26 mouse cellular contexts compared by ENCODE assay signal in the genomic region with DNA sequence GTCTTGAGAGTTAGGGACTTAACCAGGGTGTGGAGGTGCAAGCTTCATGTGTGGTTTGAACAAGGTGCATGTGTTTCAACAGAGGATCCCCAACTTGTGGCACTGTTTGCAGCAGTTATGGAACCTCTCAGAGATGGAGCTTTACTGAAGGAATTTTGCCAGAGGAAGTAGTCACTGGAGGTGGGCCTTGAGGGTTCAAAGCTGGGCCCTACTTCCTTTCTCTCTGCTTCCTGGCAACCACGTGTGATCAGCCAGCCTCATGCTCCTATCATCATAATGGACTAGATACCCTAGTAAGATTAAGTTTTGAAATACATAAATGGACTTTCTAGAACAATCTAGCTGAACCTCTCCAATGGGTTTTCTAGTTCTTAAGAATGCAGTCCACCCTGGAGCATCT.
A peak's percentile ranks its signal among the peaks of the same experiment; 100 is the strongest.
DNase-seq lines count a peak whose midpoint lies in the region; ATAC-seq and TF ChIP-seq lines count a peak whose summit lies in the region.
"Had no signal": no experiment of that assay in that cellular context is flagged by ENCODE, and none has a peak within 500 bp of the region (broad histone marks: within the 10 kb centered on the region; RNA-seq: fewer than 3 reads in every experiment).

No protein-coding gene starts in this region.

- H3K4me2 ChIP-seq in liver, postnatal 0 days (ENCODE audit: low read depth, low read length) = no peak overlapping the region
- H3K4me2 ChIP-seq: forebrain, embryonic 13.5 days; heart, embryonic 13.5 days; hindbrain, embryonic 13.5 days; intestine, embryonic 15.5 days had no signal

- no peak overlapping the region for H3K4me3 ChIP-seq in thymus, adult 2 months (ENCODE audit: control insufficient read depth, insufficient read depth, low read length)
- no peak overlapping the region for H3K4me3 ChIP-seq in liver, postnatal 0 days (ENCODE audit: low read depth, low read length)
- H3K4me3 ChIP-seq: forebrain, embryonic 10.5 days; forebrain, embryonic 13.5 days; heart, adult 2 months; heart, embryonic 13.5 days; hindbrain, embryonic 10.5 days; hindbrain, embryonic 13.5 days; intestine, embryonic 15.5 days had no signal

- H3K4me1 ChIP-seq in thymus, adult 2 months (replicated peaks; ENCODE audit: control insufficient read depth, insufficient read depth, low read length) = peaks cover 74% of the 10 kb centered on the region
- H3K4me1 ChIP-seq in liver, postnatal 0 days (ENCODE audit: insufficient read depth) = peaks cover 10% of the 10 kb centered on the region
- H3K4me1 ChIP-seq: forebrain, embryonic 13.5 days; intestine, embryonic 15.5 days had no signal

- no peak for TF ChIP-seq EP300 in liver, postnatal 0 days (IDR thresholded peaks at IDR 0.05; ENCODE audit: low read depth)

- no peaks in the 10 kb centered on the region for H3K27me3 ChIP-seq in thymus, adult 2 months (ENCODE audit: control insufficient read depth, insufficient read depth, low read length)
- no peaks in the 10 kb centered on the region for H3K27me3 ChIP-seq in liver, postnatal 0 days (ENCODE audit: insufficient read depth, low read length)
- H3K27me3 ChIP-seq: CH12.LX; forebrain, embryonic 13.5 days; heart, embryonic 13.5 days; hindbrain, embryonic 13.5 days; intestine, embryonic 15.5 days; Patski had no signal

- ATAC-seq in liver, postnatal 0 days = no peak
- ATAC-seq: forebrain, embryonic 13.5 days; forebrain, embryonic 16.5 days; hindbrain, embryonic 16.5 days; intestine, embryonic 15.5 days; Patski had no signal

- H3K9ac ChIP-seq in liver, postnatal 0 days (replicated peaks) = no peak overlapping the region
- H3K9ac ChIP-seq: forebrain, embryonic 13.5 days; heart, embryonic 13.5 days; hindbrain, embryonic 13.5 days; intestine, embryonic 15.5 days had no signal

- intact Hi-C loops in heart, postnatal 14 days (cut with DNase I) = no loop called here

- no peak for TF ChIP-seq POLR2A in thymus, adult 2 months (IDR thresholded peaks at IDR 0.05; ENCODE audit: control insufficient read depth, extremely low read depth, insufficient read depth, low read length, poor library complexity)

- no peak for TF ChIP-seq CTCF in thymus, adult 2 months (IDR thresholded peaks at IDR 0.05; ENCODE audit: borderline replicate concordance, control insufficient read depth, extremely low read depth, insufficient read depth, low read length, poor library complexity)
- no peak for TF ChIP-seq CTCF in liver, postnatal 0 days (IDR thresholded peaks at IDR 0.05; ENCODE audit: low read depth)

- 5% methylated on average over 1 of the region's 1 CpGs for WGBS in thymus, adult 2 months
- WGBS in liver, postnatal 0 days (ENCODE audit: insufficient replicate concordance) = 22% methylated on average over 1 of the region's 1 CpGs

- peak; percentile 53 for DNase-seq in heart, adult 11 months
- no peak for DNase-seq in heart, postnatal 14 days
- peak; percentile 33 for DNase-seq in thymus, adult 2 months
- no peak for DNase-seq in thymus, adult 18-20 months
- peak; percentile 60 for DNase-seq in thymus, postnatal 14 days
- no peak for DNase-seq in lung, postnatal 25 days (ENCODE audit: low spot score)
- DNase-seq in liver, postnatal 0 days = no peak
- DNase-seq: adrenal gland, adult 2 months; adrenal gland, postnatal 25 days; cerebellum, adult 18-20 months; cerebellum, adult 9-10 months; cerebellum, postnatal 14 days; gastrocnemius, postnatal 10 days; heart, adult 2 months; kidney, adult 11 months had no signal

- no peaks in the 10 kb centered on the region for H3K36me3 ChIP-seq in thymus, adult 2 months (ENCODE audit: control insufficient read depth, insufficient read depth, low read length)
- H3K36me3 ChIP-seq in liver, postnatal 0 days (replicated peaks; ENCODE audit: insufficient read depth, low read length) = no peaks in the 10 kb centered on the region
- H3K36me3 ChIP-seq: forebrain, embryonic 10.5 days; G1E; heart, embryonic 13.5 days; hindbrain, embryonic 10.5 days; hindbrain, embryonic 13.5 days; intestine, embryonic 15.5 days had no signal

- peak overlapping the region; percentile 89 for H3K27ac ChIP-seq in thymus, adult 2 months (ENCODE audit: control insufficient read depth, insufficient read depth, low read length)
- H3K27ac ChIP-seq in liver, postnatal 0 days (ENCODE audit: low read depth) = no peak overlapping the region
- H3K27ac ChIP-seq: forebrain, embryonic 10.5 days; forebrain, embryonic 13.5 days; heart, embryonic 13.5 days; hindbrain, embryonic 10.5 days; hindbrain, embryonic 13.5 days; intestine, embryonic 15.5 days had no signal

- H3K9me3 ChIP-seq in liver, postnatal 0 days (ENCODE audit: low read length) = no peaks in the 10 kb centered on the region
- H3K9me3 ChIP-seq: forebrain, embryonic 10.5 days; forebrain, embryonic 13.5 days; G1E; heart, embryonic 13.5 days; hindbrain, embryonic 10.5 days; hindbrain, embryonic 13.5 days; intestine, embryonic 15.5 days had no signal

Comparison
In these comparisons a context has a peak if more than half of its experiments do, and no peak if none do; other contexts are left out.
1. DNase-seq: peak in heart, adult 11 months (single experiment), thymus, adult 2 months (single experiment) and thymus, postnatal 14 days (single experiment); none in heart, postnatal 14 days (0 of 2), thymus, adult 18-20 months (0 of 2), lung, postnatal 25 days (single experiment) and liver, postnatal 0 days (single experiment).